Mouse (Mus musculus): Measurements from ENCODE around the gene Rpia. TPM values are rescaled to one million over a fixed set of nuclear protein-coding genes. Genes with fewer than 3 reads are reported as not detected.
A peak's percentile ranks its signal among the peaks of the same experiment; 100 is the strongest.
"Not testable (repeated sequence)": the region's sequence is repeated elsewhere in the genome, so short reads cannot be mapped to it uniquely, and the experiment has no call there.

Gene Rpia
- 2.4 and 3.5 TPM in 2 replicates for polyA plus RNA-seq (2015; fragmentation: Nextera tagmentation; extraction: Ambion mirVana)

- under 1% methylated on average over 59 of the region's 62 CpGs for WGBS
- Histone ChIP-seq H3K27me3 (no peaks in the 10 kb centered on the region), H3K9me3 (no peaks in the 10 kb centered on the region), H3K4me1 (replicated peaks) (peaks cover 28% of the 10 kb centered on the region), H3K9ac (replicated peaks) (peak within 1 kb of the TSS; percentile 76), H3K4me3 (replicated peaks) (peak within 1 kb of the TSS; percentile 81), H3K27ac (peak within 1 kb of the TSS; percentile 52; the same call in 1 of the 2 replicates), H3K4me2 (replicated peaks) (peak within 1 kb of the TSS; percentile 79), H3K36me3 (0 out of 2 replicates have a peak, but pooled peaks cover 11% of the 10 kb centered on the region)
- ATAC-seq = peak; percentile 98
These were observed at the start of gene Rpia for GRCm38 (mm10) chr6:70791824-70792535. TSS of gene Rpia (minus strand) at chr6:70792232.

GRCm38 (mm10) chr6:70840281-70840680 lies 48.2 kb upstream of the Rpia start:
- H3K4me1 ChIP-seq (replicated peaks) = peaks cover 12% of the 10 kb centered on the region
- 59% methylated on average over 5 of the region's 5 CpGs for WGBS
- ATAC-seq = no peak
- H3K9ac ChIP-seq (replicated peaks) = no peak overlapping the region
- no peaks in the 10 kb centered on the region for H3K9me3 ChIP-seq
- no peaks in the 10 kb centered on the region for H3K36me3 ChIP-seq
- H3K27me3 ChIP-seq = no peaks in the 10 kb centered on the region
- H3K27ac ChIP-seq = no peak overlapping the region
- no peak overlapping the region for H3K4me3 ChIP-seq (replicated peaks)
- no peak overlapping the region for H3K4me2 ChIP-seq (replicated peaks)

GRCm38 (mm10) chr6:70838532-70838931 lies 46.5 kb upstream of the Rpia start:
- ATAC-seq = 0 out of 2 replicates have a peak, but pooled peaks have one; percentile 26
- Histone ChIP-seq H3K4me3 (replicated peaks) (no peak overlapping the region), H3K9ac (replicated peaks) (no peak overlapping the region), H3K36me3 (no peaks in the 10 kb centered on the region), H3K4me2 (replicated peaks) (no peak overlapping the region), H3K4me1 (replicated peaks) (peaks cover 7% of the 10 kb centered on the region), H3K9me3 (no peaks in the 10 kb centered on the region), H3K27me3 (no peaks in the 10 kb centered on the region), H3K27ac (no peak overlapping the region)
- WGBS = 46% methylated on average over 3 of the region's 3 CpGs

- WGBS = 85% methylated on average over 2 of the region's 2 CpGs
These were observed 45.3 kb upstream of the Rpia start for GRCm38 (mm10) chr6:70837297-70837696.

GRCm38 (mm10) chr6:70831179-70831839 lies 39.3 kb upstream of the Rpia start:
- Histone ChIP-seq H3K27ac (no peak overlapping the region), H3K9me3 (no peaks in the 10 kb centered on the region)
- 88% methylated on average over 10 of the region's 10 CpGs for WGBS

More at GRCm38 (mm10) chr6:70837297-70837696, 45.3 kb upstream of the Rpia start:
- H3K4me2 ChIP-seq (replicated peaks) = no peak overlapping the region
- H3K27me3 ChIP-seq = no peaks in the 10 kb centered on the region
- H3K9me3 ChIP-seq = no peaks in the 10 kb centered on the region
- no peak overlapping the region for H3K9ac ChIP-seq (replicated peaks)
- no peaks in the 10 kb centered on the region for H3K36me3 ChIP-seq
- no peak overlapping the region for H3K27ac ChIP-seq
- H3K4me1 ChIP-seq (replicated peaks) = no peaks in the 10 kb centered on the region
- H3K4me3 ChIP-seq (replicated peaks) = no peak overlapping the region
- no peak for ATAC-seq

GRCm38 (mm10) chr6:70830552-70830951 lies 38.5 kb upstream of the Rpia start:
- no peak overlapping the region for H3K4me3 ChIP-seq (replicated peaks)
- no peak overlapping the region for H3K4me2 ChIP-seq (replicated peaks)
- no peak overlapping the region for H3K9ac ChIP-seq (replicated peaks)
- no peak for ATAC-seq
- H3K36me3 ChIP-seq = no peaks in the 10 kb centered on the region
- WGBS = 90% methylated on average over 3 of the region's 3 CpGs
- H3K27ac ChIP-seq = no peak overlapping the region
- no peaks in the 10 kb centered on the region for H3K4me1 ChIP-seq (replicated peaks)
- no peaks in the 10 kb centered on the region for H3K9me3 ChIP-seq
- H3K27me3 ChIP-seq = no peaks in the 10 kb centered on the region

More at GRCm38 (mm10) chr6:70831179-70831839, 39.3 kb upstream of the Rpia start:
- Histone ChIP-seq H3K9ac (replicated peaks) (no peak overlapping the region), H3K4me1 (replicated peaks) (no peaks in the 10 kb centered on the region), H3K27me3 (no peaks in the 10 kb centered on the region), H3K36me3 (no peaks in the 10 kb centered on the region), H3K4me3 (replicated peaks) (no peak overlapping the region), H3K4me2 (replicated peaks) (no peak overlapping the region)
- no peak for ATAC-seq

GRCm38 (mm10) chr6:70829451-70829850 lies 37.4 kb upstream of the Rpia start:
- H3K27me3 ChIP-seq = no peaks in the 10 kb centered on the region
- no peaks in the 10 kb centered on the region for H3K4me1 ChIP-seq (replicated peaks)
- no peaks in the 10 kb centered on the region for H3K36me3 ChIP-seq
- H3K4me2 ChIP-seq (replicated peaks) = no peak overlapping the region
- no peaks in the 10 kb centered on the region for H3K9me3 ChIP-seq
- H3K27ac ChIP-seq = no peak overlapping the region
- H3K9ac ChIP-seq (replicated peaks) = no peak overlapping the region
- WGBS = 70% methylated on average over 2 of the region's 2 CpGs
- no peak overlapping the region for H3K4me3 ChIP-seq (replicated peaks)
- ATAC-seq = no peak

GRCm38 (mm10) chr6:70824987-70825337 lies 32.9 kb upstream of the Rpia start:
- Histone ChIP-seq H3K4me3 (replicated peaks) (peak overlapping the region; percentile 49), H3K9me3 (no peaks in the 10 kb centered on the region), H3K9ac (replicated peaks) (0 out of 2 replicates have a peak overlapping the region, but pooled peaks have one; percentile 28), H3K4me1 (replicated peaks) (peaks cover 5% of the 10 kb centered on the region; the same call in 1 of the 2 replicates), H3K36me3 (no peaks in the 10 kb centered on the region), H3K4me2 (replicated peaks) (peak overlapping the region; percentile 81), H3K27me3 (no peaks in the 10 kb centered on the region), H3K27ac (no peak overlapping the region)
- WGBS = 55% methylated on average over 4 of the region's 4 CpGs
- peak; percentile 38; the same call in 1 of the 2 replicates for ATAC-seq

- H3K4me3 ChIP-seq (replicated peaks) = peak overlapping the region; percentile 49
- H3K4me1 ChIP-seq (replicated peaks) = peaks cover 5% of the 10 kb centered on the region; the same call in 1 of the 2 replicates
- WGBS = 8% methylated on average over 23 of the region's 23 CpGs
- H3K27ac ChIP-seq = peak overlapping the region; percentile 26
- no peaks in the 10 kb centered on the region for H3K9me3 ChIP-seq
- H3K27me3 ChIP-seq = no peaks in the 10 kb centered on the region
- no peaks in the 10 kb centered on the region for H3K36me3 ChIP-seq
- H3K9ac ChIP-seq (replicated peaks) = peak overlapping the region; percentile 69
- H3K4me2 ChIP-seq (replicated peaks) = peak overlapping the region; percentile 81
- ATAC-seq = peak; percentile 94
These were observed 32.3 kb upstream of the Rpia start for GRCm38 (mm10) chr6:70824085-70824986.

- not testable (repeated sequence) for H3K9ac ChIP-seq (replicated peaks); H3K4me2 ChIP-seq (replicated peaks); H3K4me3 ChIP-seq (replicated peaks); ATAC-seq; H3K36me3 ChIP-seq; H3K27ac ChIP-seq; H3K4me1 ChIP-seq (replicated peaks); H3K27me3 ChIP-seq; H3K9me3 ChIP-seq
- 67% methylated on average over 4 of the region's 4 CpGs for WGBS
These were observed 31.2 kb upstream of the Rpia start for GRCm38 (mm10) chr6:70823277-70823676.

GRCm38 (mm10) chr6:70822386-70822910 lies 30.4 kb upstream of the Rpia start:
- no peak overlapping the region for H3K4me2 ChIP-seq (replicated peaks)
- no peaks in the 10 kb centered on the region for H3K9me3 ChIP-seq
- H3K9ac ChIP-seq (replicated peaks) = no peak overlapping the region
- 76% methylated on average over 5 of the region's 5 CpGs for WGBS
- no peak for ATAC-seq
- H3K4me3 ChIP-seq (replicated peaks) = no peak overlapping the region
- H3K36me3 ChIP-seq = no peaks in the 10 kb centered on the region
- peaks cover 5% of the 10 kb centered on the region; the same call in 1 of the 2 replicates for H3K4me1 ChIP-seq (replicated peaks)
- no peaks in the 10 kb centered on the region for H3K27me3 ChIP-seq
- no peak overlapping the region for H3K27ac ChIP-seq
